Mouse (Mus musculus): ENCODE measurements around the gene Slit1. TPM values are rescaled to one million over a fixed set of nuclear protein-coding genes. Genes with fewer than 3 reads are reported as not detected.

Slit1 gene
- polyA plus RNA-seq, 1 experiment from 2014 or later = 1.0 TPM

- ATAC-seq (replicated peaks; ENCODE audit: low FRiP score, low TSS enrichment, low read depth) = no peak
- H3K4me3 ChIP-seq (ENCODE audit: low read depth, low read length) = no peak overlapping the region
- no peak overlapping the region for H3K27ac ChIP-seq (ENCODE audit: low read depth)
- no peak overlapping the region for H3K4me2 ChIP-seq (ENCODE audit: low read length)
- no peaks in the 10 kb centered on the region for H3K9me3 ChIP-seq (ENCODE audit: control insufficient read depth, low read length)
- no peaks in the 10 kb centered on the region for H3K27me3 ChIP-seq (replicated peaks; ENCODE audit: control insufficient read depth, insufficient read depth, low read length)
- H3K9ac ChIP-seq (ENCODE audit: low read length) = no peak overlapping the region
- no peak for DNase-seq (ENCODE audit: low spot score)
- WGBS = 87% methylated on average over 4 of the region's 4 CpGs
- no peaks in the 10 kb centered on the region for H3K4me1 ChIP-seq (replicated peaks; ENCODE audit: control insufficient read depth, insufficient read depth, low read length)
- peaks cover 51% of the 10 kb centered on the region for H3K36me3 ChIP-seq (ENCODE audit: control insufficient read depth, insufficient read depth, low read length)
Measured at GRCm38 (mm10) chr19:41556981-41557380, 186.5 kb downstream of the Slit1 start.

Small RNAs within 50 kb of the gene (microRNA-seq; reads per million reads assigned to microRNA genes)
- gene Mir8091 = not detected

Other genes with a start within 250 kb of the Slit1 start
- 4.3 and 4.8 TPM in 2 replicates for gene Gm340, start 161.3 kb downstream of the Slit1 start, polyA plus RNA-seq (2014; fragmentation: Nextera tagmentation; extraction: Ambion mirVana)
- gene Arhgap19, start 58.4 kb upstream of the Slit1 start, polyA plus RNA-seq (2014; fragmentation: Nextera tagmentation; extraction: Ambion mirVana) = 25.5 and 29.0 TPM in 2 replicates
- gene Frat1, start 86.3 kb upstream of the Slit1 start, polyA plus RNA-seq (2014; fragmentation: Nextera tagmentation; extraction: Ambion mirVana) = 13.3 and 15.4 TPM in 2 replicates
- 6.4 and 6.5 TPM in 2 replicates for gene Frat2, start 104.5 kb upstream of the Slit1 start, polyA plus RNA-seq (2014; fragmentation: Nextera tagmentation; extraction: Ambion mirVana)
- 16.2 and 16.3 TPM in 2 replicates for gene Rrp12, start 152.5 kb upstream of the Slit1 start, polyA plus RNA-seq (2014; fragmentation: Nextera tagmentation; extraction: Ambion mirVana)
- 819 and 835 TPM in 2 replicates for gene Pgam1, start 168.3 kb upstream of the Slit1 start, polyA plus RNA-seq (2014; fragmentation: Nextera tagmentation; extraction: Ambion mirVana)
- 84.7 and 88.0 TPM in 2 replicates for gene Exosc1, start 189.8 kb upstream of the Slit1 start, polyA plus RNA-seq (2014; fragmentation: Nextera tagmentation; extraction: Ambion mirVana)
- gene Zdhhc16, start 189.8 kb upstream of the Slit1 start, polyA plus RNA-seq (2014; fragmentation: Nextera tagmentation; extraction: Ambion mirVana) = 69.2 and 76.6 TPM in 2 replicates
- 36.3 and 41.0 TPM in 2 replicates for gene Mms19, start 237.5 kb upstream of the Slit1 start, polyA plus RNA-seq (2014; fragmentation: Nextera tagmentation; extraction: Ambion mirVana)
- 9.1 and 9.9 TPM in 2 replicates for gene Ubtd1, start 238.1 kb upstream of the Slit1 start, polyA plus RNA-seq (2014; fragmentation: Nextera tagmentation; extraction: Ambion mirVana)